Mouse (Mus musculus) heart, embryonic 16.5 days (tissue): ENCODE results near the gene Srpk2. TPM values are rescaled to one million over a fixed set of nuclear protein-coding genes. Genes with fewer than 3 reads are reported as not detected.
"Not testable (repeated sequence)": the region's sequence is repeated elsewhere in the genome, so short reads cannot be mapped to it uniquely, and the experiment has no call there.

Source experiments
- ATAC-seq: fragments of 200-750 bp; cut with Nextera tagmentation; replicated peaks from 2 replicates; pipeline ENCODE4 v1.8.0; 2017; ENCODE audit warnings: moderate number of reproducible peaks; ENCODE audit not compliant: insufficient read depth, low FRiP score; ENCODE audit errors: extremely low read depth
- H3K27ac ChIP-seq: fragments of 300-500 bp; sonication (generic); 2 replicates; pipeline ENCODE4 v1.5.1; 2014; ENCODE audit warnings: mild to moderate bottlenecking, low read length, control low read depth, moderate library complexity
- H3K27me3 ChIP-seq: fragments of 300-500 bp; sonication (generic); 2 replicates; pipeline ENCODE4 v1.6.1; 2014; ENCODE audit warnings: low read length, mixed read lengths; ENCODE audit not compliant: control insufficient read depth, insufficient read depth
- H3K36me3 ChIP-seq: fragments of 300-500 bp; sonication (generic); 2 replicates; pipeline ENCODE4 v1.6.1; 2014; ENCODE audit not compliant: control insufficient read depth, insufficient read depth
- H3K4me1 ChIP-seq: fragments of 300-500 bp; sonication (generic); 2 replicates; pipeline ENCODE4 v1.6.1; 2014; ENCODE audit warnings: low read length, mixed read lengths; ENCODE audit not compliant: control insufficient read depth, insufficient read depth
- H3K4me2 ChIP-seq: fragments of 300-500 bp; sonication (generic); 2 replicates; pipeline ENCODE4 v1.6.1; 2014; ENCODE audit warnings: low read depth, mild to moderate bottlenecking, control low read depth, low read length
- H3K4me3 ChIP-seq: fragments of 300-500 bp; sonication (generic); 2 replicates; pipeline ENCODE4 v1.5.1; 2014; ENCODE audit warnings: mild to moderate bottlenecking, control low read depth, low read length
- H3K9ac ChIP-seq: fragments of 300-500 bp; sonication (generic); 2 replicates; pipeline ENCODE4 v1.6.1; 2014; ENCODE audit warnings: low read length, control low read depth
- H3K9me3 ChIP-seq: fragments of 300-500 bp; sonication (generic); replicated peaks from 2 replicates; pipeline ENCODE4 v1.6.1; 2016; ENCODE audit warnings: low read length; ENCODE audit not compliant: control insufficient read depth
- WGBS: fragments of 180-500 bp; shearing (Covaris S2); extraction: QIAGEN DNeasy Blood & Tissue Kit; methylation state at CpG from one replicate; pipeline ENCODE4 v1.1.7; 2014; 5-methylcytosine and 5-hydroxymethylcytosine counted together
- polyA plus RNA-seq: library from polyadenylated mRNA; unstranded; fragments of >200 nt; fragmentation: Nextera tagmentation; extraction: Ambion mirVana; gene quantifications from 2 replicates; pipeline ENCODE4 v1.2.1, GENCODE M21; 2015

Gene Srpk2
- polyA plus RNA-seq, 1 experiment from 2014 or later: 40.1 TPM

GRCm38 (mm10) chr5:23711244-23711643 lies 26.8 kb upstream of the Srpk2 start:
- H3K4me2 ChIP-seq: 0 out of 2 replicates have a peak overlapping the region, but pooled peaks have one; percentile 79
- peaks cover 3% of the 10 kb centered on the region for H3K4me1 ChIP-seq
- no peak overlapping the region for H3K27ac ChIP-seq
- peaks cover 35% of the 10 kb centered on the region for H3K36me3 ChIP-seq
- peaks cover 28% of the 10 kb centered on the region for H3K9me3 ChIP-seq
- no peak overlapping the region for H3K9ac ChIP-seq
- WGBS: 93% methylated on average over 4 of the region's 4 CpGs
- H3K4me3 ChIP-seq: no peak overlapping the region
- H3K27me3 ChIP-seq: no peaks in the 10 kb centered on the region
- ATAC-seq: no peak

DNA sequence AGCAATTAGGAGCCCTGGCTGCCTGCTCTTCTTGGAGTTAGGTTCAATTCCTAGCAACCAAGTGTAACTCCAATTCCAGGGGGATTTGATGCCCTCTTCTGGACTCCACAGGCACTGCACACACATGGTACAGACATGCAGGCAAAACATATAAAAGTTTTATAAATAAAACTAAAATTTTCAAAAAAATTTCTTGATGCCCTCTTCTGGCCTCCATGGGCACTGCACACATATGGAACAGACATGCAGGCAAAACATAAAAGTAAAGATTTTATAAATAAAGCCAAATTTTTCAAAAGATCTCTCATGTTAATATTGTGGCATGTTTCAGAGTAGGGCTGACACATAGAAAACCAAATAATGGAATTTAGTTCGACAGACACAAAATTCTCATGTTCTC lies 25.2 kb upstream of the Srpk2 start:
- H3K4me1 ChIP-seq: peaks cover 3% of the 10 kb centered on the region
- H3K9me3 ChIP-seq: peaks cover 31% of the 10 kb centered on the region
- peaks cover 38% of the 10 kb centered on the region for H3K36me3 ChIP-seq
- no peak overlapping the region for H3K4me3 ChIP-seq
- H3K27ac ChIP-seq: no peak overlapping the region
- ATAC-seq: no peak
- 98% methylated on average over 1 of the region's 1 CpGs for WGBS
- H3K4me2 ChIP-seq: no peak overlapping the region
- no peak overlapping the region for H3K9ac ChIP-seq
- H3K27me3 ChIP-seq: no peaks in the 10 kb centered on the region

DNA sequence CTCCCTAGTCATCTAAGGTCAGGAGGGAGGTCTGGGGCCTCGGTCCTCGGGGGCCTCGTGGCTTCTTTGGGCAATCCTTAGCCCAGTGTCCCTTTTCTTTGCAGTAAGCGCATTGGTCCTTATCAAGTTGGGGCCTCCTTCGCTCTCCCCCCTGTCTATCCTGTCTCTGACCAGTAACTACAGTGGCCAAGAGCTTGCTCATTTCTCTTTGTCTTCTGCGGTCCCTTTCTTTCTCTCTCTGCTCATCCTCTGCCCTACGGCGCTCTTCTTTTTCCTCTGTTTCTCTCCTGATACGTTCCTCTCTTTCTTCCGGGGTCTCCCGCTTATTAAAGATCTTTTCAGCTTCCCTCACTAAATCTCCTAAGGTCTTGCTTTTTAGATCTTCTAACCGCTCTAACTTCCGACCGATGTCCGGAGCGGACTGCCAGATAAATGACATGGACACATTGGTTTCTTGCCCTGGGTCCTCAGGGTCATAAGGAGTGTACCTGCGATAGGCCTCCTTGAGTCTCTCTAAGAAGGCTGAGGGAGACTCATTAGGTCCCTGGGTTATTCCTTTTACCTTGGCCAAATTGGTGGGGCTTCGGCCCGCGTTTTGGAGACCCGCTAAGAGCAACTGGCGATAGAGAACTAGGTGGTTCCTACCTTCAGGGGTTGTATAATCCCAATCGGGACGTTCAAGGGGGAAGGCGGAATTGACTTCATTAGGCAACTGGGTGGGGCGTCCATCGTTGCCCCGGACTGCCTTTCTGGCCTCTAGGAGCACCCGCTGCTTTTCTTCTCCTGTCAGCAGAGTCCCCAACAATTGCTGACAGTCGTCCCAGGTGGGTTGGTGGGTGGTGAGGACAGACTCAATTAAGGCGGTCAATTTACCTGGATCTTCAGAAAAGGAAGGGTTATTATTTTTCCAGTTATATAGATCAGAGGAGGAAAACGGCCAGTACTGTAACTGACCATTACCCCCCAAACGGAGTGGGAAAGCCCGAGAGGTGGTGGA lies 22.5 kb upstream of the Srpk2 start:
- 96% methylated on average over 31 of the region's 34 CpGs for WGBS
- not testable (repeated sequence) for H3K27ac ChIP-seq, H3K9ac ChIP-seq, H3K4me2 ChIP-seq, H3K4me1 ChIP-seq, ATAC-seq, H3K27me3 ChIP-seq, H3K4me3 ChIP-seq
- peaks cover 44% of the 10 kb centered on the region for H3K9me3 ChIP-seq
- H3K36me3 ChIP-seq: peaks cover 61% of the 10 kb centered on the region

DNA sequence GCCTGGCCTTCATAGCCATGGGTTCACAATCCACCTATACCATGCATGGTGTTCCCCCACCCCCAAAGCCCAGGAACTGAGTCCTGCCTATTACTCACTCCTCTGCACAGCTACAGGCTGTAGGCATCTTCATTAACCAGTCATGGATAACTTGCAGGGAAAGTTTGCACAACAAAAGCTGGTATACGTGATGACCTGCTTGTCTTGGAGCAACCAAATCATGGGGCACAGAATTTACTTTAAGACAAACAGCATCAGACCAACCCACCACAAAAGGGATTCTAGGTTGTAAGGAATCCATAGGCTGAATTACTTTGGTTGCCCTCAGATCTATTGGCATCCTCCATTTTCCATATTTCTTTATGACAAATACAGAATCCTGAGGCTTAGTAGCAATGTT lies 13.0 kb upstream of the Srpk2 start:
- 97% methylated on average over 1 of the region's 1 CpGs for WGBS
- no peak for ATAC-seq

GRCm38 (mm10) chr5:23683431-23683830 lies 986 bp downstream of the Srpk2 start:
- Histone ChIP-seq H3K4me2 (no peak overlapping the region), H3K27me3 (no peaks in the 10 kb centered on the region), H3K4me3 (no peak overlapping the region), H3K36me3 (no peaks in the 10 kb centered on the region), H3K9ac (no peak overlapping the region), H3K4me1 (no peaks in the 10 kb centered on the region), H3K9me3 (no peaks in the 10 kb centered on the region), H3K27ac (no peak overlapping the region)
- ATAC-seq: no peak
- 64% methylated on average over 4 of the region's 4 CpGs for WGBS

More for the DNA sequence above, 13.0 kb upstream of the Srpk2 start:
- H3K36me3 ChIP-seq: peaks cover 20% of the 10 kb centered on the region
- H3K4me1 ChIP-seq: no peaks in the 10 kb centered on the region
- no peak overlapping the region for H3K27ac ChIP-seq
- no peak overlapping the region for H3K9ac ChIP-seq
- no peaks in the 10 kb centered on the region for H3K27me3 ChIP-seq
- no peak overlapping the region for H3K4me2 ChIP-seq
- no peak overlapping the region for H3K4me3 ChIP-seq
- H3K9me3 ChIP-seq: peaks cover 11% of the 10 kb centered on the region

DNA sequence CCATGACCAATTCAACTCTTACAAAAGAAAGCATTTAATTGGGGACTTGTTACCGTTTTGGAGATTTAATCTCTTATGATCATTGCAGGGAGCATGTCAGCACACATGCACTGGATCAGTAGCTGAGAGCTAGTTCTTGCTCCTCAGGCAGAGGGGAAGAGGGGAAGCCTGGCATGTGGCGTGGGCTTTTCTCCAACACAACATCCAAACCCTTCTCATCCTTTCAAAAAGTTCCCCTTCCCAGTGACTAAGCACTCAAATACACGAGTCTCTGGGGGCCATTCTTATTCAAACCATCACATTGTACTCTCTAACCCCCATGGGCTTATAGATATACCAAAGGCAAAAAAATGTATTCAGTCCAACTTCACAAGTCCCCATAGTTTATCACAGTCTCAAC lies 5.4 kb downstream of the Srpk2 start:
- 59% methylated on average over 3 of the region's 3 CpGs for WGBS
- no peaks in the 10 kb centered on the region for H3K9me3 ChIP-seq
- H3K36me3 ChIP-seq: no peaks in the 10 kb centered on the region
- H3K27me3 ChIP-seq: no peaks in the 10 kb centered on the region
- H3K9ac ChIP-seq: no peak overlapping the region
- no peak overlapping the region for H3K4me3 ChIP-seq
- no peak overlapping the region for H3K27ac ChIP-seq
- ATAC-seq: no peak
- H3K4me2 ChIP-seq: no peak overlapping the region
- peaks cover 3% of the 10 kb centered on the region for H3K4me1 ChIP-seq

- Histone ChIP-seq H3K4me1 (peaks cover 3% of the 10 kb centered on the region), H3K9ac (no peak overlapping the region), H3K4me3 (no peak overlapping the region), H3K36me3 (no peaks in the 10 kb centered on the region), H3K27me3 (no peaks in the 10 kb centered on the region), H3K9me3 (no peaks in the 10 kb centered on the region), H3K27ac (no peak overlapping the region), H3K4me2 (no peak overlapping the region)
- no peak for ATAC-seq
- WGBS: 90% methylated on average over 5 of the region's 5 CpGs
Measured at GRCm38 (mm10) chr5:23677883-23678282, 6.5 kb downstream of the Srpk2 start.

DNA sequence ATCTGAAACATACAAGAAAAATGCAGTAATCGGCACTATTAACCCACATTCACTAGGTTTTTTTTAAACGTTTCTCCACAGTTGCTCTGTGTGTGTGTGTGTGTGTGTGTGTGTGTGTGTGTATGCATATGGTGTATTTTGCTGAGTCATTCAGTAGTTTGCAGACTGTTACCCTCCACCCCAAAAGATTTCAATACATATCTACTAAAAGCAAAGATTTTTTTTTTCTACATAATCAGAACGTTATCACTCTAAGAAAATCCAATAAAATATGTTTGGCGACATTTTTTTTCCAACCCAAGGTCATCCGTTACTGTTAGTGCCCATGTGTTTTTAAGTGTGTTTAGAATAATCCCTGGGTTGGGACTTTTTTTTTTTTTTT lies 7.4 kb downstream of the Srpk2 start:
- H3K27ac ChIP-seq: no peak overlapping the region
- no peaks in the 10 kb centered on the region for H3K9me3 ChIP-seq
- H3K4me1 ChIP-seq: peaks cover 6% of the 10 kb centered on the region
- ATAC-seq: no peak
- H3K27me3 ChIP-seq: no peaks in the 10 kb centered on the region
- no peak overlapping the region for H3K4me3 ChIP-seq
- H3K4me2 ChIP-seq: no peak overlapping the region
- WGBS: 84% methylated on average over 5 of the region's 5 CpGs
- H3K9ac ChIP-seq: no peak overlapping the region
- H3K36me3 ChIP-seq: no peaks in the 10 kb centered on the region
